Mouse (Mus musculus) embryonic fibroblast, embryonic 13.5 days (primary cell): ENCODE measurements at regions not wholly inside any gene's neighbourhood (a gene's known extent, or its start where the extent isn't known, plus 50 kb on each side); places are given as distances from the start of the nearest gene placed in this dataset.
"Not testable (repeated sequence)": the region's sequence is repeated elsewhere in the genome, so short reads cannot be mapped to it uniquely, and the experiment has no call there.

Source experiments
- H3K27ac ChIP-seq: 2 replicates; pipeline ENCODE4 v1.5.1; 2012; ENCODE audit warnings: low read length, control low read depth, inconsistent platforms; ENCODE audit not compliant: insufficient read depth
- H3K4me1 ChIP-seq: 2 replicates; pipeline ENCODE4 v1.6.1; 2011; ENCODE audit warnings: low read length; ENCODE audit not compliant: control insufficient read depth, insufficient read depth
- H3K4me3 ChIP-seq: 2 replicates; pipeline ENCODE4 v1.5.1; 2011; ENCODE audit warnings: mild to moderate bottlenecking, control low read depth, low read length; ENCODE audit not compliant: insufficient read depth
- CTCF ChIP-seq: IDR thresholded peaks from 2 replicates; pipeline ENCODE4 v1.5.1; 2011; ENCODE audit warnings: mild to moderate bottlenecking, control low read depth, low read length, moderate library complexity, borderline replicate concordance; ENCODE audit not compliant: insufficient read depth
- POLR2A ChIP-seq: IDR thresholded peaks from 2 replicates; pipeline ENCODE4 v1.6.1; 2011; ENCODE audit warnings: low read depth, mild to moderate bottlenecking, control low read depth, low read length, moderate library complexity

DNA sequence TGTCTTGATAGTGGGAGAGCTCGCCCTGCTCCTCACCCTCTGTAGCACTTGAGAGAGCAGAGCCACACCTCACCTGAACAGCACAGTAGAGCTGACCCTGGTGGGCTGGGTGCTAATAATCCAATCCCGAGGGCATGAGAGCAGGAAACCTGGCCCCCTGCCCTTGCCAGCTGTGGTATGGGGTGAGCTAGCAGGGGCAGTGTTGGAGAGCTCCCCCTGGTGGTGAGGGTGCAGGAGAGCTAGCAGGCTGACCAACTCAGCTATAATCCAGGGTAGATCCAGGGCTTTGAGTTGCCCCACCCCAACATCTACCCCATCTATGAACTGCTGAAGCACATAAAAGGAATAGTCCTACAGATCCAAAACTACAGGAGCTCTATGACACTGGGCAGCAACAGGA, 153.9 kb upstream of the Zfp637 start:
- no peak overlapping the region for H3K4me3 ChIP-seq
- peak; percentile 58; the same call in 1 of the 2 replicates for TF ChIP-seq CTCF
- TF ChIP-seq POLR2A, result no peak
- no peaks in the 10 kb centered on the region for H3K4me1 ChIP-seq
- no peak overlapping the region for H3K27ac ChIP-seq

DNA sequence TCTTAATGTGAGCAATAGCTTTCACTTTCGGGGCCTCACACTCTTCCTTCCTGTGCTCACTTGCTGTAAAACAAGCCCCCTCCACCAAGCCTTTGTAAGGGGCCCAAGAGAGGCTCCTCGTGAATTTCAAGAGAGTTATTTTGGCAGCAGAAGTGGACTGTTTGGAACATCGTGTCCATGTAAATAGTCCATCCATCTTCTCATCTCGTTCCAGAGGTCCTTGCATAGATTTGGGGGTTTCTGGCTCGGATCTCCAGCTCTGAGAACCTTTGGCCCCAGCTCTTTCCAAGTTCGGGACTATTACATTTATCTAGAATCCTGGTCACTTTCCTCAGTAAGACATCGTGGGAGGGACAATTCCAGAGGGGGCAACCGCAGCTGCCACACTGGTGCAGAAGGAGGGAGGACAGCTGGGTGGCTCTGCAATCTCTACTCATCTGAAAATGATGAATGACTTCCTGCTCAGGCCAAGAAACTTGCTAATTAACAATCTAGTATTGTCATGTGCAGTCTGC, 152.3 kb upstream of the Zfp637 start:
- TF ChIP-seq POLR2A (no peak), CTCF (no peak)
- no peak overlapping the region for H3K4me3 ChIP-seq
- H3K4me1 ChIP-seq, result no peaks in the 10 kb centered on the region
- no peak overlapping the region for H3K27ac ChIP-seq

DNA sequence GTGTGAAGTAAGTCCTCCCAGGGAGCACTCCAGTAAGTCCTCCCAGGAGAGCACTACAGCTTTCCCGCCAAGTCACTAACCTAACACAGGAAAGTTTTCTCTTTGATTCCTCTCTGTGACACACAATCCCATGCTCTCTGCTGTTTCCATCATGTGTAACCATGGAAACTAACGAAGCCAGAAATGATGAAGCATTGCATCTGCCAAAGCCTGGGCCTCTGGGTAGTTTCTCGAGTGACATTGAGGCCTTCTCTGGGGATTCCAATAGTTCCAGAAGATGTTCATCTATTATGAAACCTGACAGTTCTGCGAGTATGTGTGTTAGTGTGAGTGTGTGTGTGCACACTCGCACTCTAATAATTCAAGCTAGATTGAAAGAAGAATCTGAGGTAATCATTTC, 140.7 kb upstream of the Zfp637 start:
- no peak overlapping the region for H3K4me3 ChIP-seq
- TF ChIP-seq CTCF (no peak), POLR2A (no peak)
- no peak overlapping the region for H3K27ac ChIP-seq
- no peaks in the 10 kb centered on the region for H3K4me1 ChIP-seq

DNA sequence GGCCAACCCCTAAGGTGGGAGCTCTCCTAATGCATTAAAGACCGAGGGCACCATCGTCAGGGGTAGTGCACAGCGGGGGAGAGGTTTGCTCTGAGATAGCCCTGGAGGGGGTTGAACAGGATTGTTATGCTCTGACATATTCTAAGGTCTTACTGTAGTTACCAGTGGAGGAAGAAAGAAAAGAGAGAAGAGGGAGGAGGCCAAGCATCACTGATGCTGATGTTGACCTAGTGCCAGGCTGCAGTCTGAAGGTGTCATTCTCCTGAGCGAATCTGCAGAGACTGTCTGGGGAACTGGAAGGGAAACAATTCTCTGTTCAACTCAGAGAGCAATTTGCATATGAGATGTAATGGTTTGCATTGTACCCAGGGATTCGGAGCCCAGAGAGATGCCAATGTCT, 139.4 kb upstream of the Zfp637 start:
- H3K4me1 ChIP-seq, result no peaks in the 10 kb centered on the region
- no peak for TF ChIP-seq POLR2A
- TF ChIP-seq CTCF, result no peak
- H3K27ac ChIP-seq, result no peak overlapping the region
- no peak overlapping the region for H3K4me3 ChIP-seq

DNA sequence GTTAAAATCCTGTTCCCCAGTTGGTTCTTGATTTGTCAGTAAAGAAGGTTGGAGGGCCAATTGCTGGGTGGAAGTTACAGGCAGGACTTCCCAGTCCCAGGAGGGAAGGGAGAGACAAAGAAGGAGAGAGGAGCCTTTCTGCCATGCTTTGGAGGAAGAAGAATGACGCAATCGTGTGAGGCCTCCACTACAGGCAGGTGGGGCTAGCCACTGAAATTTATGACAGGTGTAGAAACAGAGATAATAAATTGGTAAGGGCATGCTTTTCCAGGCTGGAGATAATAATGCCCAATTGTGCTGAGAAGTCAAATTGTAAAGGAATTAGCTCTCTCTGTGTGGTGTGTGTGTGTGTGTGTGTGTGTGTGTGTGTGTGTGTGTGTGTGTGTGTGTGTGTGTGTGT, 135.0 kb upstream of the Zfp637 start:
- Histone ChIP-seq H3K4me1 (no peaks in the 10 kb centered on the region), H3K4me3 (no peak overlapping the region), H3K27ac (no peak overlapping the region)
- TF ChIP-seq CTCF, result no peak
- TF ChIP-seq POLR2A, result no peak

DNA sequence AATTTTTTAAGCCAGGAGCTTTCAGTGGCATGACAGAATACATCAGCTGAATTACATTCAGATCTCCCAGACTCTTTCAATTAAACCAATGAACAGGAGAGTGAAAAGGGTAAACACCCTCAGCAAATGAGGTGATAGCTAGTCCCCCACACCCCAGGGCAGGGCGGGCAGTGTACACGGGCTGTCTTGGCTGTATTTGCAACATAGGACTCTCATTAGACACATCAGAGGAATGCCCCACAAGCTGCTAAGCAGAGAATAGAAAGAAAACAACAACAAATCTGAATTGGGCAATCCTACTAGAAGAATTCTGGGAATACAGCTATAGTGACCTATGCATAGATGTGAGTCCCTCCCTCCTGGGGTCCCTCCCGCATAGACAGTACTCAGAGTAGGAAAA, 131.8 kb upstream of the Zfp637 start:
- TF ChIP-seq CTCF (no peak), POLR2A (no peak)

DNA sequence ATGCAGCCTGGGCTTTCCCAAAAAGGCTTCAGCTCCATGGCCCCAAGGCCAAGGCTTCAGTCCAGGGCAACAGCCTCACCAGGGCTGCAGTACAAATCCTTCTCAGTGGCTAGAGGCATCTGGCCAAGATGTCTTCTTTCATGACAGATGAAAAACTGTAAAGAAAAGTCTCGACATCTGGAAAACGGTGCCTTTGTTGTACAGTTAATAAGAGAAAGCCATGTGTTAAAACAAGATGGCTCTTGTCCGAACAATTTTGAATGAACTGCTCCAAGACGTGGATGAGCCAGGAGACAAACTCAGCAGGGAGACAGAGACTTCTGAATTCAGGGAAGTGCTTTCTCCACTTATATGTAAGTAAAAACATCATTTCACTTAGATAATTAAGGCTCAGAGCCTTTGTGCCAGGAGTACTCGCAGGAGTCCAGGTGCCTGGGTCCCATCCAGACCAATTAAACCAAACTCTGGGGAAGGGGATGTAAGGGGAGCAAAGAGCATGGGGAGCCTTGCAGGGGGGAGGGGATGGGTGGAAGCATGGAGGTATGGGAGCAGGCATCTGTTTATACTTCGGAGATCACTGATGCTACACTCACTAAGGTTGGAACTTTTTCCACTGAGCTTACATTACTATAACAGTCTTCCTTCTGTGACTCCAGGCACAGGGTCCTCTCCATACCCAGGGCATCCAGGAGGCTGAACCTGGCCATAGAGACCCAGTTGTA, 125.8 kb upstream of the Zfp637 start:
- TF ChIP-seq POLR2A, result no peak
- no peak for TF ChIP-seq CTCF
- H3K4me3 ChIP-seq, result no peak overlapping the region
- H3K4me1 ChIP-seq, result no peaks in the 10 kb centered on the region
- no peak overlapping the region for H3K27ac ChIP-seq

More for the DNA sequence above, 131.8 kb upstream of the Zfp637 start:
- Histone ChIP-seq H3K27ac (no peak overlapping the region), H3K4me1 (no peaks in the 10 kb centered on the region), H3K4me3 (no peak overlapping the region)

DNA sequence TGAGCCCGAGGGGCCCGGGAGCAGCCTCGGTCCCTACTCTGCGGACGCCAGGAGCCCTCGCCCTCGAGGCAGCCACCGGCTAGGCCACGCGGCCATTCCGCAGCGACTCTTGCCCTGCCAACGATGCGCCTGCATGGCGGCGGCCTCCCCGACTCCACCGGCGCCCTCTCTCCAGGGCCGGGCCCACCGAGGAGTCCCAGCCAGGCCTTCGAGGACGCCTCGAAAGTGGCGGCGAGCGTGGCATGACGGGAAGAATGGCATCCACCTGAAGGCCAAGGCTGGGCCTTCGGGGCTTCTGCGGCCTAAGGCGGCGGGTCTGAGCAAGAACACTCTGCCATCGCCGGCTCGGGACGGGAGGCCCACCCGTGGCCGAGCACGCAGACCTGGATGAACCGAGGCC, 124.6 kb upstream of the Zfp637 start:
- not testable (repeated sequence) for H3K27ac ChIP-seq, H3K4me3 ChIP-seq, H3K4me1 ChIP-seq

DNA sequence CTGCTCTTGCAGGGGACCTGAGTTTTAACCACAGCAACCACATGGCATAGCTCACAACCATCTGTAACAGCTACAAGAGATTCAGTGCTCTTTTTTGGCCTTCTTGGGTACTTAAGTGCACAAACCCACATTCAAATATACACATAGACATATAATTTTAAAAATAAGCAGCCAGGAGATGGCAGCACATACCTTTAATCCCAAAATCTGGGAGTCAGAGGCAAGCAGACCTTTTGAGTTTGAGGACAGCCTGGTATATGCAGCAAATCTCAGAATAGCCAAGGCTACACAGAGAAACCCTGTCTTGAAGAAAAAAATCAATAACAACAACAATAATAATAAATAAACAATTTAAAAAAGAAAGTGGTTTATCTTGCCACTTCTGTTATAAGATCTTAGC, 88.6 kb upstream of the Zfp637 start:
- not testable (repeated sequence) for H3K27ac ChIP-seq, H3K4me1 ChIP-seq, H3K4me3 ChIP-seq

DNA sequence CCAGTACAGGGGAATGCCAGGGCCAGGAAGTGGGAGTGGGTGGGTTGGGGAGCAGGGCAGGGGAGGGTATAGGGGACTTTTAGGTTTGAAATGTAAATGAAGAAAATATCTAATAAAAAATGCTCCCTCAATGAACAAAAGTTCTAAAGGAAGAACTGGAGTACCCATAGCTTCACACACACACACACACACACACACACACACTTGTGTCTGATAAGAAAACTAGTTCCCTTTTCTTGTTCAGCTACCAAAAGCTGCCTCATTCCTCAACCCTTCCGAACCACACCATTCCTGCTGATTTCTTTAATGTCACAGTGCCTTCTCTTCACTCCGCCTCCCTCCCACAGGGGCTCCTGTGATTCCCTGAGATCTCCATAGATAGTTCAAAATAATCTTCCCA, 85.3 kb upstream of the Zfp637 start:
- H3K4me1 ChIP-seq, H3K4me3 ChIP-seq, H3K27ac ChIP-seq: not testable (repeated sequence)

DNA sequence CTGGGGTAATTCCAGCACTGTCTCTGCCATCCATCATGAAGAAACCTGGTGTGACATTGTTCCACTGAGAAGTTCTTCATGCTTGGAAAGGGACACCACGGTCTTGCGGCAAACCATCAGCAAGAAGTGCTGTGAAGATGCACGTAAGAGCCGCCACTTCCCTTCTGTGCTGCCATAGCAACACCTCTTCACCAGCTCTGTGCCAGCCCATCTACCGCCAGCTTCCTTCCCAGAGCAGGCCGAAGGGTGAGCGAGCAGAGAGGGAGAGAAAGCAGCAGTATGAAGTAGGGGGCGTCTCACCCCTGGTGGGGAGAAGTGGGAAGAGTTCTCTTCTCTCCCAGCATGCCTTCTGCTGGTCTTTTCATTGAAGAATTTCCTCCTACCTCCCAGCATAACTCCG, 84.8 kb upstream of the Zfp637 start:
- TF ChIP-seq POLR2A, result no peak
- TF ChIP-seq CTCF, result no peak
- no peaks in the 10 kb centered on the region for H3K4me1 ChIP-seq
- H3K27ac ChIP-seq, result no peak overlapping the region
- H3K4me3 ChIP-seq, result no peak overlapping the region
